30 mouse cellular contexts compared by ENCODE assay signal in the genomic region with DNA sequence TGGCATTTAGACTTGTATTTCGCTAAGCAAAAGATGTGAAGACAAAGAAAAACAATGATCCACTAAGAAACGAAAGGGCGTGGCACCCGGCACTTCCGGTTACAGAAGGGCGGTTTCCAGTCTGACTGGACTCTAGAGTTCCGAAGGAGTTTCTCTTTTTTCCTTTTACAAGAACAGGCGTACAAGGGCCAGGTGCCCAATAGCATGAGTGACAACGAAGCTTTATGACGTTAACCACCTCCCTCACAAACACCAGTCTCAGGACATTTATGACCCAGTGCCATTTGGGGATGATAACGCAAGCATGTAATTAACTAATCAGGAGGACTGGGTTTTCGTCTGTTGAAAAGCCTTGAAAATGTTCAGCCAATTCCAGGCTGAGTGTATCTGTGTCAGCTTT.
"Had no signal": no experiment of that assay in that cellular context is flagged by ENCODE, and none has a peak within 500 bp of the region (broad histone marks: within the 10 kb centered on the region; RNA-seq: fewer than 3 reads in every experiment).

No protein-coding gene starts in this region.

- H3K9ac ChIP-seq: embryonic facial prominence, embryonic 12.5 days; embryonic facial prominence, embryonic 13.5 days; embryonic facial prominence, embryonic 15.5 days; forebrain, embryonic 12.5 days; forebrain, embryonic 13.5 days; forebrain, embryonic 15.5 days; forebrain, postnatal 0 days had no signal

- H3K27ac ChIP-seq: embryonic facial prominence, embryonic 10.5 days; embryonic facial prominence, embryonic 12.5 days; embryonic facial prominence, embryonic 13.5 days; embryonic facial prominence, embryonic 15.5 days; forebrain, embryonic 10.5 days; forebrain, embryonic 12.5 days; forebrain, embryonic 13.5 days; forebrain, embryonic 15.5 days; gastrocnemius, adult 2 months; heart, adult 2 months had no signal

- H3K9me3 ChIP-seq: embryonic facial prominence, embryonic 10.5 days; embryonic facial prominence, embryonic 12.5 days; embryonic facial prominence, embryonic 13.5 days; embryonic facial prominence, embryonic 15.5 days; forebrain, embryonic 10.5 days; forebrain, embryonic 12.5 days; forebrain, embryonic 13.5 days; forebrain, embryonic 15.5 days had no signal

- H3K4me2 ChIP-seq: embryonic facial prominence, embryonic 12.5 days; embryonic facial prominence, embryonic 13.5 days; embryonic facial prominence, embryonic 15.5 days; forebrain, embryonic 12.5 days; forebrain, embryonic 13.5 days; forebrain, embryonic 15.5 days had no signal

- H3K4me1 ChIP-seq: embryonic facial prominence, embryonic 10.5 days; embryonic facial prominence, embryonic 12.5 days; embryonic facial prominence, embryonic 15.5 days; forebrain, embryonic 10.5 days; forebrain, embryonic 12.5 days; forebrain, embryonic 13.5 days; forebrain, embryonic 15.5 days had no signal

- ATAC-seq: forebrain, embryonic 13.5 days; forebrain, embryonic 14.5 days; forebrain, embryonic 15.5 days; forebrain, embryonic 16.5 days; forebrain, postnatal 0 days had no signal

- H3K36me3 ChIP-seq: embryonic facial prominence, embryonic 10.5 days; embryonic facial prominence, embryonic 12.5 days; embryonic facial prominence, embryonic 13.5 days; embryonic facial prominence, embryonic 15.5 days; forebrain, embryonic 10.5 days; forebrain, embryonic 12.5 days; forebrain, embryonic 15.5 days had no signal

- DNase-seq: cerebellum, adult 18-20 months; cerebellum, adult 2 months; cerebellum, adult 8-10 months; cerebellum, adult 9-10 months; cerebellum, adult 9-11 months; cerebellum, postnatal 10 days; cerebellum, postnatal 14 days; cerebellum, postnatal 25 days; cerebellum, postnatal 36 days; embryo, embryonic 11 days; forebrain, postnatal 0 days; gastrocnemius, adult 2 months; gastrocnemius, postnatal 10 days; gastrocnemius, postnatal 14 days; gastrocnemius, postnatal 25 days; gastrocnemius, postnatal 36 days; heart, adult 11 months; heart, adult 18-20 months; heart, adult 2 months had no signal

- H3K4me3 ChIP-seq: embryonic facial prominence, embryonic 10.5 days; embryonic facial prominence, embryonic 12.5 days; embryonic facial prominence, embryonic 13.5 days; embryonic facial prominence, embryonic 15.5 days; erythroblast, embryonic 14.5 days; forebrain, embryonic 10.5 days; forebrain, embryonic 12.5 days; forebrain, embryonic 13.5 days; forebrain, embryonic 15.5 days; gastrocnemius, adult 2 months; heart, adult 2 months had no signal

- H3K27me3 ChIP-seq: embryonic facial prominence, embryonic 12.5 days; embryonic facial prominence, embryonic 13.5 days; embryonic facial prominence, embryonic 15.5 days; forebrain, embryonic 12.5 days; forebrain, embryonic 13.5 days; forebrain, embryonic 15.5 days had no signal
